Mouse (Mus musculus) spleen, adult 18-20 months (tissue): ENCODE data around the gene Dpp4.

Source experiments
- DNase-seq, 2 experiments: peaks; one replicate each; pipeline ENCODE4 v3.0.0; 2022; ENCODE audit warnings: mixed read lengths in 2 of 2

Dpp4 gene

DNA sequence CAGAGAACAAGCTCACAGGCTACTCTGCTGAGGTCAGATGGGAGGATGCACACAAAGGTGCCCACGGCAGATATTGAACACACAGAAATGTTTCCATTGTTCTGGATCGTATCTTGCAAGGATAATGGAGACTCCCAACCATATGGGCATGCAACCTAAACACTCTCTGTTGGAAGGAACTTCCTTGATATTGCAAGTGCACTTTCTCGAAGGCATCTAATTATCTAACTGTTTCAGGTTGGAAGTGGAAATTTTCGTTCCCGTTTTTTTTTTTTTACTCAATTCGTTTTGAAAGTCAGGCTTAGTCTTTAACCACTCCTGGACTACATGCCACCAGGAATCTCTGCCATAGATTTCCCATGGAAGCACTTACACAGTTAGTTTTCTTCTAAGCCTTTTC, 51.2 kb downstream of the Dpp4 start:
- no peak for DNase-seq

DNA sequence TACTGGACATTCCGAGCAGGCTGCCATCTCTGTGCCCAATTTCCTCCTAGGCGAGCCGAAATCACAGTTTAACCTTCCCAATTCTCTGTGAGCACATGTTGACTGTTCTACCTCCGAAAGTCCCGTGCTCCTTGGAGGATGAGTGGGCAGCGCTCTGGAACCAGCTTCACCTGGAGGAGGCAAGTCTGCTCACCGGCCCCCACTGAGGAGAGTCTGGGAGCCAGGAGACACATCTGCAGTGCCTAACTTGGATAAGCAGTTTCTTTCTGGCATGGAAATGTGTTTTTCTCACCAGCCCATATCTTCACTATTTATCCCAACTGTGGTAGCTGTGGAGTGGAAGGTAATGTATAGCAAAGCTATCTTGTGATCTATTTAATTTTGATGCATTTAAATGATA, 54.8 kb downstream of the Dpp4 start:
- no peak for DNase-seq

DNA sequence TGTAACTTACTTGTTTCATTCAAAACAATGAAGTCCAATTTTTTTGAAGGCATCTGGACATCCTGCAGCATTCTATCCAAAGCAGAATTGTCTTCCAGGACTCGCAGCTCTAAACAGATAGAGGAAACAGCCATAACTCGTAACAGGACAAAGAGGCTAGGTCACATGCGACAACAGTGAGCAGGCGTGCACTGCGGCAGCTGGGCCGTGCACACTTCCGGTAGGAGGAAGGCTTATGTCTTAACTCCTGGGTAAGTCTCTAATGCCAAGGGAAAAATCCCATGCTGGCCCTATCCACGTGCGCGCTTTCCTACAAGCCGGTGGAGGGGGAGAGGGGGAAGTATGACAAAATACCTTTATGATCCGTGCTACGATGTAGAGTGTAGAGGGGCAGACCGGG, 55.4 kb downstream of the Dpp4 start:
- DNase-seq = no peak

DNA sequence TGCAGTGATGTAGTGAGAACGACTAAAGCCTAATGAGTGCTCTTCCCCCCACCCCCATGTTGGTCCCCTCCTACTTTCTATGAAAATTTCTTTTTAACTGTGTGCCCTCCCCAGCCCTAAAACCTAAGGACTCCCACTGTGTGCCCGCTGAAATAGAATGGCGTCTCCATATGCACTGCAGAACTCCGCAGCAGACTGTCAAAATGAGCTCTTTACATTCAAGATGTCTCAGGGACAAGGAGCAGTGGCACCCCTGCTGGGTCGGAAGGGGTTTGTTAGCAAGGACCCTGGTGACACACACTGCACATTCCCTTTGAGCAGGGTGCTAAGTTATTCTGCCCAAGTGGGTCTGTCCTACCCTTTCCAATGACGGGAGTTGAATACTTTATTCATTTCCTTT, 56.3 kb downstream of the Dpp4 start:
- no peak for DNase-seq

DNA sequence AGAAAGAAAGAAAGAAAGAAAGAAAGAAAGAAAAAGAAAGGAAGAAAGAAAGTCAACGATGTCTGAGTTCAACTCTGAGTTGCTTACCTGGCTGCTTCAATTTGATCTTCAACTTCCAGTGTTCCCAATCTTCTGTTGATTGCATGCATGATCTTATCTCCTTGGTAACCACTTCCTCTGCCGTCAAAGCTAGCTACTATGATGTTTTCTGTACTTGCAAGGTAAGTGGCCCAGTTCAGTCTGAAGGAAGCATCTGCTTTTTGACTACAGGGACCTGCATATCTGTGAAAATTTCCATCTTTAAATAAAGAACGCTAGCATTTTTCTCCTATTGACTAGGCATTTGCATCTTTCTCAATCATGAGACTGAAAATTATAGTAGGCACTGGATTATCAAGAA, 60.0 kb downstream of the Dpp4 start:
- DNase-seq = no peak

DNA sequence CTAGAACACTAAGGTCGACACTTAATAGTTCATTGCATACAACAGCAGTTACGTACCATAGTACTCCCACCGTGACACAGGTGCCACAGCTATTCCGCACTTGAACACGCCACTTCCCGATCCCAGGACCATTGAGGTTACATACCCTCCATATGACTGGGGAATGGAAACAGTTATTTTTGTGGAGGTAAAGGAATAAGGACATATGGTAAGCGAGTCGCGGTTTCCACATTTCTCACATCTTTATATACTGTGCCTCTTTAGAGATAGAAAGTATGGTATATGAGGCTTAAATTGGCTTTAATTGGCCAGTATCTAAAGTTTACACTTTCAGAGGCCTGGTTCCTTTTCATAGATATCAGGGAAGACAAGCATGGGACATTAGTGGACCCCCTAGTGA, 64.3 kb downstream of the Dpp4 start:
- DNase-seq = no peak

DNA sequence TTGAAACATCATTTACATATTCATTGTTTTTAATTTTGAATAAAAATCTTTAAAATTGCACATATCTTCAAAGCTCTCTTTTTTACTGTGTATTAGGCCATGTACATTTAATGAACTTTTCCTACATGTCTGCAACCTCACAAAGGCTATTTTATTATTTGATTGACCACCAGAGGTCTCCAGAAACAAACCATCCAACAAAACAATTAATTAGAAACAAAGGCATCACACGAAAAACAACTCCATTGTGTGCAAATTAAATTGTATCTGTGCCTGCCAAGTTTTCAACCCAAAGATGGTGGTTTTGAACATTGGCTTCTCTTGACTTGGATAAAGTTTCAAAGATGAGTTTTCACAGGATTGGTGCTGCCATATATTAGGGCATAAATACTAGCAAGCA, 65.3 kb downstream of the Dpp4 start:
- DNase-seq = no peak

DNA sequence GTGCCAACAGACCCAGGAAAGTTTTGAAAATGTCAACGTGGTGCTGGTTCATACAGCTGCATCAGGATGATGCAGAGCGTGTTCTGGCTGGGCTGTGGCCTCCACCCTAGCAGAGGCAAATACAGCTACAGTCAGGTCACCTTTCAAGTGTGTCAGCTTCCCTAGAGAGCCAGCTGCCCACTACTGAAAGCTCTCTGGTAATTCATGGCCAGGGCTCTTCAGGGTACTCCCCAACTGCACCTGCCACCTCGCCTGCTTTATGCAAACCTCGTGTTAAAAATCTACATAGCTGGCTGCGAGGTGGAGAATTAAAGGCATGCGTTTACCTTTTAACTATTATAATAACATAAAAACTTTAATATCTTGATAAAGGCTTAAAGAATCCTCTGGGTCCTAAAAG, 67.7 kb downstream of the Dpp4 start:
- no peak for DNase-seq

DNA sequence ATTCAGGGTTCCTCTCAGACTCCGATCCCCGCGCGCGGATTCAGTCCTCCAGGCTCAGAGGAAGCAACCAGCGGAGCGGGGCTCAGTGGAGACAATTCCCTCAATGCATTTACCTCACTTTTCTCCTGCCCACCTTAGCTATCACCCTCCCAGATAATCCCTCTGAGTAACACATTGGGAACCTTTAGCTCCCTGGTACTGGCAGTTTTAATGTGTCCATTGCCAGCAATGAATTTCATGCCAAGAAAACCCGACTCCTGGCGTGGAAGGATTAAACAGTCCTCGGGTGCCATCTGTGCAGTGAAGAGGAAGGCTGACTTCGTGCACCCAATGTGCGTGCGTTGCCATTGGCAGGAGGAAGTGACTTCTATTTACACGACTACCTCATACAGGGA, 70.3 kb downstream of the Dpp4 start:
- DNase-seq = no peak

DNA sequence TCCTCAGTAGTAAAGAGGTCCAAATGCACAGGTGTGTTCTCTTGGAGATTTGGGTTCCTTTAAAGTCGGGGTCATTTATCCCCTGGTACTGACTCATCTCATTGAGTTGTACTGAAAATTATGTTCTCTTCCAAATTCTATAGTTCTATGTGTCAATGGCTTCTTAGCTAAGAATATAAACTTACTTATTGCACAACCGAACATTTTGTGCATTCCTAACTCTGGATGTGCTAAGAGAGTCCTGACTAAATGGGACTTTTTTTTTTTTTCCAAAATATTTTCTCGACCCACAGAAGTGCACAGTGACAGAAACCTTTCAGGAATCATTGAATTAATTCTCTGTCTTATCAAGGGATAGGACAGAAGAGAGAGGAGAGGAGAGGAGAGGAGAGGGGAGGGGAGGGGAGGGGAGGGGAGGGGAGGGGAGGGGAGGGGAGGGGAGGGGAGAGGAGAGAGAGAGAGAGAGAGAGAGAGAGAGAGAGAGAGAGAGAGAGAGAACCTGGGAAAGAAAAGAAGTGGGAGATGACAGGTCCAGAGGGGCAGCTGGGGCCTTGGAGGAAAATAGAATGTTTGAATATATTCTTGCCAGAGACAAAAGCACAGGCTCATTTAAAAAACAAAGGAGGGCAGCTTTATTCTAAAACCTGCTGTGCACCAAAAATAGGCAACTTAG, 70.8 kb downstream of the Dpp4 start:
- no peak for DNase-seq

DNA sequence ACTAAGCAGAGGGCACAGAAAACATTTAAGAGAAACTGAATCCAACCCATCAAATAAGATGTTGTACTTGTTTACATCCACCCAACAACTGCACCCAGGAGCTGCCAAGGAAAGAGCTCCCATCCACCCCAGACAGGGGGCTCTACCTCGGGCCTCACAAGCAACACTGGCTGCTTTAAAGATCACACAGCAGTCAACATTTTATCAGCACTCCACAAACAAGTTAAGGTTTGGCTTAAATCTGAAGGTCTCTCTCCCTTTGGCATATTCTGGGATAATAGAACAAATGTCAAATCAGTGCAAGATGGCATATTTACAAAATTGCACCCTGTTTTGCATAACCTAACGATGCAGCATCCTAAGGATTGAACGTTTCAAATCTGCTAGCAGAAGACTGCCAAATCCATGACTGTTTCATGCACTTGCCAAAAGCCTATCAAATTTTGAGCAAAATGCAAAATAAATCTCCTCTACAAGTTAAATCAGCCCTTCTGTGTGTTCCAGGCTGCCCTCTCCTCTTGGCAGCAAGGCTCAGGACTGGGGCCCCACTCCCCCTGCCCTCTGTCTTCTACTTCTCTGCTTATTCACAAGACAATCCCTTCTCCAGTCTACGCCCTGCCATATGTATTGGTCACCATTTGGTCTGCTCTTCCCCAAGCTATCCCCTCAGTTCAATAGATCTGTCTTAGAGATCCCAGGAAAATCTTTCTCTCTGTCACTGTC, 72.6 kb downstream of the Dpp4 start:
- DNase-seq = no peak

DNA sequence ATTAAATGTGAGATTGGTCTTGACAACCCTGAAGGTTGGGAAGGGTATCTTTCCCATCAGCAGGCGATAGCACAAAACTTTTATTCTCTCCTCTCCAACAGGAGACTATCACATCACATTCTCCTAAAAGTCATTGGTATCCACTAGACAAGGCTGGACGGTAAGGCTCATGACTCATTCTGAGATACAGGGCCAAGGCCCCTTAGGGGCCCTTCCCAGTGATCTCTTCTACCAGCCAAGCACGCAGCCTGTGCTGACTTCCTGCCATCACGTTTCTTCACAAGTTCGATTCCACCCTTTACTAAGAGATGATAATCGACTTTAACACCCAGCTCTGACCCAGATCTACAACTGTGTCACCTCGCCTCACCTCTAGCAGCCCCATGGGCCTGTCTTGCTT, 74.9 kb downstream of the Dpp4 start:
- DNase-seq = no peak

DNA sequence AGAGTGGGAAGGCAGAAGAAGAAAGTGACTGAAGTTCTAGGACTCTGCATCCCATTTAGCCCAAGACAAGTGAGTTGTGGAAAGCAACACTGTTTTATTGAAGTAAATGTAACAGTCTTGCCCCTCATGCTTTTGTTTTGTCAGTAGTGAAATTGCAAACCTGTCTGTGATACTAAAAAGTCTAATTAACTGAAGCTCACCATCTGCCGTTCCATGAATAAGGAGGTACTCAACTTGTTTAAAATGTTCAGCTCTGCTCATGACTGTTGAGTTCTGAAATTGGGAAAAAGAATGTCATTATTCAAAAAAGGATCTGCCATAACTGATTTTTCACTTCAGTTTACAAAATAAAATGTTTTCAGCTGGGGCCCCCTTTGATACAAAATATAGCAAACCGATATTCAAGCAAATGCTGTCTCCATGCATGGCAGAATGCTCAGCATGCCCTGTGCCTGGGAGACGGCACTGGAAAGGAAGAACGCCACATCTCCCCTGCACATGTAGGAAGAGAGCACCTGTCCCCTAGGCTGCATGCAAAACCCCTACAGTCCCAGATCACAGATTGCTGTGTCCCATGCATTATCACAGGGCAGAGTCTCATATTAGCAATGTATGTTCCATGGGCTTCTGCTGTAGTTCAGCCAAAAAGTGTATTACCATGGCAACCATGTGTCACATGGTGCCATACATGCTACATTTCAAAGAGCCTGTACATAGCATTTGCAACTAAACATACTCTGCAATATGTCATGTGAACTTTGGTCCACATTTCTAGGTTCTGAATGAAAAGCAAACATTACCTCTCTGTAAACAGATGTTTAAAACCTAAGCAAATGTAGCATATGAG, 77.4 kb downstream of the Dpp4 start:
- no peak for DNase-seq

DNA sequence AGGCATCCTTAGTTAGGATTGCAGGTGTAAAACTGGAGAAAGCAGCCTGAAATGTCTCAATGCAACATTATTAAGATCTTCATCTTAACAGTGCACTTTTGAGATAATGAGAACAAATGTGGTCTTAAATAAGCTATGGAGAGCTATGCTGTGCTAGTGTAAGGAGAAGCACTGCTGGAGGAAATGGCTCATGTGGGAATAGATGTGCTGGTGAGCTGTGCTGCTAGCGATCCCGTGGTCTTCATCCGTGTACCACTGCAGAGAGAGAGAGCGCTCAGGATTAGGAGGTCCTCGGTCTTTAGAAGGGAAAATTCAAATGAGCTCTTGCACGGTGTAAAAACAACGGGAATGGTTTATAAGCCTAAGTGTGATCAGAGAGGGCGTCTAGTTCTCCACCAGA, 79.6 kb downstream of the Dpp4 start:
- no peak for DNase-seq

DNA sequence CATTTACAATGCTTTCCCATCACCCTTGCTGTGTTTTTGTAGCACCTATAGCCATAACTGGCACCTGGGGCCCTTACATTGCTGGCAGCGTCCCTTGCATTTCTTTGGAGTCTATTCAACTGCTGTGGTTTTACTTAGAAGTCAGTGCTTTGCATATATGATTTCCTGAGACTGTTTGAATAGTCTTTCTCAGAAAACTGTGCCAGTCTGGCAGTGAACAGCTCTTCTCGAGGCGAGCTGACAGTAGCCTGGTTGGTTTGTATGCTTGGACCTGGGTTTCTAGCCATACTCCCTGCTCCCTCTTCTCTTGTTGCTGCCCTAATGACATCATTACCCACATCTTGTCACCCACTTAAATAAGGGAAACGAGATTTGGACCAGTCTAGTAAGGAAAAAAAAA, 80.1 kb downstream of the Dpp4 start:
- DNase-seq = no peak

DNA sequence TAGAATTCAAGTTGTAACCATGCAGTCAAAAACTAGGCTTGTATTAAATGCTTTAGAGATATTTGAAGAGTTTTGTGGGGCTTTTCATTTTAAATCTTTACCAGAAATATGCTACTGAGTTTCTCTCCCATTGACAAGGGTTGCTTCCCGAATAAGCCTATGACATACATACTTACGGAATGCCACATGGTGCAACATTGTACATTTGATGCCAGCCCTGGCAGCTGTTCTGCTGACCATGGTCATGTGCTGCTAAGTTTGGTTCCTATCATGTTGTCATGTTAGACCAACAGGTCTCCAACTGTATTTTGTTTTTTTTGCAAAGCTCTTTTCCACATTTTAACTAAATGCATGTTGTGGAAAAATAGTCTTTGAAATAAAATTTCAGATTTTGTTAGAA, 86.6 kb downstream of the Dpp4 start:
- DNase-seq = no peak

DNA sequence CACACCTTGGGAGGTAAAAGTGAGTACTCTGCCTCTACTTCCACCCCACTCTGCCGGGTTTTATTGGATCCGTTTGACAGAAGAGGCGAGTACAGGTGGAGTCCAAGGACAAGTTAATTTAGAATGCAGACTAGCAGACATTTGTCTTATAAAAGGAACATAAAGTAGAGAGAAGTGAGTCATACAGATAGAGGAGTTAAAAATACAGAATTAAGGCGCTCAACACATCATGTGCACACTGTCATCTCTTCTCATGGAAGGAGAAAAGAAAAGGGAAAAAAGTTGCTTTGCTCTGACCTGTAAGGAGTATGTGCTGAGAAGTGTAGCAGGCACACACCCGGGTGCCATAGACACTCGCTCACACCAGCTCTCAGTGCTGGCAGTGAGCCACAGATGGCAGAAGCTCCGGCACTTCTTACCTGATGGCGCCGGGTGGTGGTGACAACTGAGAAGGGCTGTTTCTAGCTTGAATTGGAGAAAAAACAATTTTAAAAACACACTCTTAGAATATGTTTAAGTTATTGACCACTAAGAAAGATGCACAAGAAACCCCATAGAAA, 88.9 kb downstream of the Dpp4 start:
- no peak for DNase-seq

DNA sequence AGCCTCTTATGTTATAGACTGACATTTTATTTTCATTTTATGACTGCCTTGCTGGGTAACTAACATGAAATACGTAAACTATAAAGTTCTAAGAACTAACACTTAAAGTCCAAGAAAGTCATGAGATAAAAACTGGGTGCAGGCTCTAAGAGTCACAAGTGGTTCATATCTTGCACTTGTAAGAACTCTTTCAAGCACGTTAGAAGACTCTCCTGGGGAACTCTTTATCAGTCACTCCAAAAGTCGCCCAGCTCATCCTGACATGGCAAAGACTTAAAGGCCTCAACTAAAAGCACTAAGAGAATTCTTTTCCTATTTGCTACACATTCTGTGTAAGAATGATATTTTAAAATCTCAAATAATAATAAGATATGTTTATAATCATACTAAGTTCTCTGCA, 92.5 kb downstream of the Dpp4 start:
- no peak for DNase-seq

DNA sequence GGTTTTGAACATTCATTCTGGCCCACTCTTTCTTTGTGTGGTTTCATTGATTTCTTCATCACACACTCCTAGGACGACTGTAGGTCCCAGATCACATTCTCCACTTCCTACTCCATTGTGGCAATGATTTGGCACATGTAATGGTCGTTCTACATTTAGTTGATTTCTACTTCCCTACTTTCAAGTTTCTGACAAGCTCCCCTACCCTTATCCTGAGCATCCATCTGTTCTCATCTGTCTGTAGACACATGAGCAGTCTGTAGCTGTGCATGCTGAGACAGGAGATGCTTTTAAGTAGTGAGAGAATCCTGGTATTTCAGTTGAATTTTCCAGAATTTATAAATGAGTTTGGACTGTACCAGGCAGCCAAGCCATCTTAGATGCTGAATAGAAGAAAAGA, 95.1 kb downstream of the Dpp4 start:
- DNase-seq = no peak

DNA sequence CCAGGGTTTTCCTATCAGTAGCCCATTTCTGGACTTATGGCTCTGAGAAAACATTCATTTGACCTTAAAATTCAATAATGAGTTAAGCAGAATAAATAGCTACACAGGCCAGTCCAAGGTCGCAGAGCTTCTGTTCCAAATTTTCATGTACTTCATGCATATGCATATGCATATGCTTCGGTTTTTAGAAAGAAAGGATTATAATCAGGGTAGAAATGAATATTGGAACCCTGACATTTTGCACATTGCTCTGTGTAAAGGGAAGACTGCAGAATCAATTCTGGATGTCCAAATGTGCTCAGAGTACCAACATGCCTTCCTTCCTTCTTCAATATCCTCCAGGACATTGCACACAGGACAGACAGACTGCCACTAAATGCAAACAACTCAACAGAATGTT, 104.6 kb downstream of the Dpp4 start:
- DNase-seq = no peak

DNA sequence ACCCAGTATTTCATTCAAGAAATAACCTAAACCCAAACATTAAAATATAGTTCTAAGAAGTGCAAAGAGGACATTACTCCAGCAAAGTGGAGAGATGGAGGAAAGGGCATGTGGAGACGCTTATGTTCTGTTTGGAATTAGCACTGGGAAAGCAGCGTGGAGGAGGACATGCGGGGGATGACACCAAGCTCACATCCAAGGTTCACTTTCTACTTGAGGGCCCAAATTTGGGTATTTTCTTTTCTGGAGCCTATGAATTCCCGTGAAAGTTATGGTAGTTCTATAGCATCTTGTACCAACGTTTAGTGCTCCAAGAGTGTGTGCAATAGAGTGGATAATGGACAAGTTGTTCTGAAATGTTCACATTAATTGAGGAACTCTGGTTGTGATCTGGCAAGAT, 105.1 kb downstream of the Dpp4 start:
- DNase-seq = no peak

DNA sequence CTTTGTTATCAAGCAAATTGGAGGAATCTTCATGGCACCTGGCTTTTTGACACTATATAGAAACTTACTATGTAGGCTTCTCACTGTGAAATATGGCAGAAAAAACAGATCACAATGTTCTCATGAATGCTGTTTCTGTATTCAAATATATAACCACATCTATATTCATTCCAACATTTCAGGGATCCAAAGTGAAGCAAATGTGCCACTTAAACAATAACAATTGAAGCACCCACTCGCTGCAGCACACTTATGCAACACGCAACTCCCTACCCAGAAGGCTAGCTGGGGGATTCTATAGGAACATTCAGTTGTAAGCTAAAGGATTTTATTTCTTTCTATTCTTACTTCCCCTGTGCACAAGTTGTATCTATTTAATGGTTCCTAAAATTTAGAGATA, 110.3 kb downstream of the Dpp4 start:
- DNase-seq = no peak

DNA sequence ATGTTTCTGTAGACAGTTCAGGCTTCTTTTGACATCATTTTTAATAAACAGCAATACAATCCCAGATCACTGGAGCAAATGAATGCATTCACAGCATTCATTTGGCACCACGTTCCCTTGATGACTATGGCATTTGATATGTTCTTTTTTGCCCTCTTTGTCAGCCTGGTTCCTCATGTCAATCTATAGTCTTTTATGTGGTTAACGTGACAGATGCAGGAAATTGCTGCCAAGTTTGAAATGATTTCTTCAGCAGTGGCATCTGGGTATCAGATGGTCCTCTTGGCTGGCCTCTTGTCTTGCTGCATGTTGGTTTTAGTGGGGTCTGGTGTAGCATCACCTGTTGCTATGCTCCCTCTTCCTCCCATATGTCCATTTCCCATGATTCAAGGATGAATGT, 118.2 kb downstream of the Dpp4 start:
- no peak for DNase-seq

DNA sequence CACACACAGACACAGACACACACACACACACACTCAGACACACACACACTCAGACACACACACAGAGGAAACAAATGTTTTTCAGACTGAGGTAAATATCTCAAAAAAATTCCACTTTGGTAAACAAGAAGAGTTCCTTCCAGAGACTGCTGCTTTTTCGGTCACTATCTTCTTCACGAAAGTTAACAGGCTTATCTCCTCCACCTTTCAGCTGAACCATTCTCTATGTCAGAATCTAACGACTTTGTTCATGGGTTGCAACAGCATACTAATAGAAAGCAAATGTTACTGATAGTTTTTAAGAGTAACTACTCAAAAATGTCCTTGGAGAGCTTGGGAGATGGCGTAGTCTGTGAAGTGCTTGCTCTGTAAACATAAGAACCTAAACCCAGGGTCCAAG, 124.5 kb downstream of the Dpp4 start:
- no peak for DNase-seq
